Mouse (Mus musculus): ENCODE results near the gene Dok3. TPM values are rescaled to one million over a fixed set of nuclear protein-coding genes. Genes with fewer than 3 reads are reported as not detected.
A peak's percentile ranks its signal among the peaks of the same experiment; 100 is the strongest.

Gene Dok3
- polyA plus RNA-seq, 1 experiment = 25.7 TPM

GRCm38 (mm10) chr13:55482542-55482941 is 46.6 kb downstream of the Dok3 start:
- WGBS = 74% methylated on average over 7 of the region's 7 CpGs
- peaks cover 8% of the 10 kb centered on the region for H3K4me1 ChIP-seq (ENCODE audit: control insufficient read depth, insufficient read depth, insufficient read length, low read length)
- TF ChIP-seq POLR2A (IDR thresholded peaks at IDR 0.05; ENCODE audit: low read depth, low read length) (no peak), CTCF (IDR thresholded peaks at IDR 0.05; ENCODE audit: extremely low read depth, insufficient read length, insufficient replicate concordance, low read depth, low read length) (no peak)
- no peak overlapping the region for H3K4me3 ChIP-seq (ENCODE audit: low read depth, low read length)
- peak overlapping the region; percentile 49 for H3K27ac ChIP-seq (ENCODE audit: insufficient read depth, low read depth, low read length)
- no peaks in the 10 kb centered on the region for H3K36me3 ChIP-seq (ENCODE audit: control insufficient read depth, insufficient read depth, low read length)
- H3K27me3 ChIP-seq (ENCODE audit: control insufficient read depth, insufficient read depth, low read length) = peaks cover 12% of the 10 kb centered on the region

GRCm38 (mm10) chr13:55479929-55480328 is 49.2 kb downstream of the Dok3 start:
- no peak overlapping the region for H3K4me3 ChIP-seq (ENCODE audit: low read depth, low read length)
- no peak overlapping the region for H3K27ac ChIP-seq (ENCODE audit: insufficient read depth, low read depth, low read length)
- no peaks in the 10 kb centered on the region for H3K27me3 ChIP-seq (ENCODE audit: control insufficient read depth, insufficient read depth, low read length)
- H3K36me3 ChIP-seq (ENCODE audit: control insufficient read depth, insufficient read depth, low read length) = no peaks in the 10 kb centered on the region
- TF ChIP-seq CTCF (IDR thresholded peaks at IDR 0.05; ENCODE audit: extremely low read depth, insufficient read length, insufficient replicate concordance, low read depth, low read length) (no peak), POLR2A (IDR thresholded peaks at IDR 0.05; ENCODE audit: low read depth, low read length) (no peak)
- peaks cover 4% of the 10 kb centered on the region for H3K4me1 ChIP-seq (ENCODE audit: control insufficient read depth, insufficient read depth, insufficient read length, low read length)

GRCm38 (mm10) chr13:55479008-55479407 is 50.1 kb downstream of the Dok3 start:
- Histone ChIP-seq H3K27me3 (ENCODE audit: control insufficient read depth, insufficient read depth, low read length) (no peaks in the 10 kb centered on the region), H3K27ac (ENCODE audit: insufficient read depth, low read depth, low read length) (no peak overlapping the region), H3K36me3 (ENCODE audit: control insufficient read depth, insufficient read depth, low read length) (no peaks in the 10 kb centered on the region), H3K4me3 (ENCODE audit: low read depth, low read length) (no peak overlapping the region), H3K4me1 (ENCODE audit: control insufficient read depth, insufficient read depth, insufficient read length, low read length) (peaks cover 5% of the 10 kb centered on the region)
- no peak for TF ChIP-seq CTCF (IDR thresholded peaks at IDR 0.05; ENCODE audit: extremely low read depth, insufficient read length, insufficient replicate concordance, low read depth, low read length)
- TF ChIP-seq POLR2A (IDR thresholded peaks at IDR 0.05; ENCODE audit: low read depth, low read length) = no peak
- 60% methylated on average over 7 of the region's 7 CpGs for WGBS

GRCm38 (mm10) chr13:55478036-55478435 is 51.1 kb downstream of the Dok3 start:
- 58% methylated on average over 5 of the region's 5 CpGs for WGBS
- peaks cover 5% of the 10 kb centered on the region for H3K4me1 ChIP-seq (ENCODE audit: control insufficient read depth, insufficient read depth, insufficient read length, low read length)
- no peak overlapping the region for H3K4me3 ChIP-seq (ENCODE audit: low read depth, low read length)
- H3K27ac ChIP-seq (ENCODE audit: insufficient read depth, low read depth, low read length) = no peak overlapping the region
- no peaks in the 10 kb centered on the region for H3K36me3 ChIP-seq (ENCODE audit: control insufficient read depth, insufficient read depth, low read length)
- peak; percentile 55; the same call in 1 of the 2 replicates for TF ChIP-seq CTCF (IDR thresholded peaks at IDR 0.05; ENCODE audit: extremely low read depth, insufficient read length, insufficient replicate concordance, low read depth, low read length)
- no peak for TF ChIP-seq POLR2A (IDR thresholded peaks at IDR 0.05; ENCODE audit: low read depth, low read length)
- no peaks in the 10 kb centered on the region for H3K27me3 ChIP-seq (ENCODE audit: control insufficient read depth, insufficient read depth, low read length)

GRCm38 (mm10) chr13:55477492-55477891 is 51.6 kb downstream of the Dok3 start:
- H3K36me3 ChIP-seq (ENCODE audit: control insufficient read depth, insufficient read depth, low read length) = no peaks in the 10 kb centered on the region
- 48% methylated on average over 16 of the region's 16 CpGs for WGBS
- H3K27me3 ChIP-seq (ENCODE audit: control insufficient read depth, insufficient read depth, low read length) = no peaks in the 10 kb centered on the region
- no peak overlapping the region for H3K27ac ChIP-seq (ENCODE audit: insufficient read depth, low read depth, low read length)
- TF ChIP-seq CTCF (IDR thresholded peaks at IDR 0.05; ENCODE audit: extremely low read depth, insufficient read length, insufficient replicate concordance, low read depth, low read length) (no peak), POLR2A (IDR thresholded peaks at IDR 0.05; ENCODE audit: low read depth, low read length) (no peak)
- peaks cover 5% of the 10 kb centered on the region for H3K4me1 ChIP-seq (ENCODE audit: control insufficient read depth, insufficient read depth, insufficient read length, low read length)
- H3K4me3 ChIP-seq (ENCODE audit: low read depth, low read length) = no peak overlapping the region

- 90% methylated on average over 8 of the region's 8 CpGs for WGBS
- H3K36me3 ChIP-seq (ENCODE audit: control insufficient read depth, insufficient read depth, low read length) = no peaks in the 10 kb centered on the region
- peaks cover 11% of the 10 kb centered on the region for H3K4me1 ChIP-seq (ENCODE audit: control insufficient read depth, insufficient read depth, insufficient read length, low read length)
- H3K27me3 ChIP-seq (ENCODE audit: control insufficient read depth, insufficient read depth, low read length) = 0 out of 2 replicates have a peak, but pooled peaks cover 4% of the 10 kb centered on the region
- H3K4me3 ChIP-seq (ENCODE audit: low read depth, low read length) = no peak overlapping the region
- no peak overlapping the region for H3K27ac ChIP-seq (ENCODE audit: insufficient read depth, low read depth, low read length)
- TF ChIP-seq CTCF (IDR thresholded peaks at IDR 0.05; ENCODE audit: extremely low read depth, insufficient read length, insufficient replicate concordance, low read depth, low read length) (no peak), POLR2A (IDR thresholded peaks at IDR 0.05; ENCODE audit: low read depth, low read length) (no peak)
Observed at GRCm38 (mm10) chr13:55476256-55476655, 52.8 kb downstream of the Dok3 start.

- TF ChIP-seq POLR2A (IDR thresholded peaks at IDR 0.05; ENCODE audit: low read depth, low read length) (no peak), CTCF (IDR thresholded peaks at IDR 0.05; ENCODE audit: extremely low read depth, insufficient read length, insufficient replicate concordance, low read depth, low read length) (no peak)
- Histone ChIP-seq H3K4me1 (ENCODE audit: control insufficient read depth, insufficient read depth, insufficient read length, low read length) (peaks cover 14% of the 10 kb centered on the region), H3K36me3 (ENCODE audit: control insufficient read depth, insufficient read depth, low read length) (no peaks in the 10 kb centered on the region), H3K27me3 (ENCODE audit: control insufficient read depth, insufficient read depth, low read length) (0 out of 2 replicates have a peak, but pooled peaks cover 6% of the 10 kb centered on the region), H3K27ac (ENCODE audit: insufficient read depth, low read depth, low read length) (no peak overlapping the region), H3K4me3 (ENCODE audit: low read depth, low read length) (no peak overlapping the region)
- WGBS = 87% methylated on average over 5 of the region's 5 CpGs
Observed at GRCm38 (mm10) chr13:55475750-55476149, 53.3 kb downstream of the Dok3 start.
